ENCODE assay signal across 8 mouse cellular contexts in the genomic region with DNA sequence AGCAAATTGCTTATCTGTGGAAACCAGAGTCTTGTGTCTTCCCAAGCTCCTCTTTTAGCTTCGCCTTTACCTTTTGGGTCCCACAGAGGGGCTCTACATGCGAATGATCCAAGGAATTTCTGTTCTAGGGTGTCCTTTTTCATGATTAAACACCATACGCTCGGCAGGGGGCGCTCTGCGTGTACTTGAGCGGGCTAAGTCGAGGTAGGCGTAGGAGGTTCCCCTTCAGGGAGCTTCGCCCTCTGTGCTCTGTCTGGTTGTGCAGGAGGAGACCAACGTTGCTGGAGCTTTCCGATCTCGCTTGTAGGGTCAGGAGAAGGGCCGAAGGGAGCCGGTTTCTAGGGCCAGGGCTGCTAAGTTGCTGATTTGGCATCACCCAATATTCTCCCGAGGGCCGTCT.
A peak's percentile ranks its signal among the peaks of the same experiment; 100 is the strongest.
DNase-seq lines count a peak whose midpoint lies in the region; ATAC-seq lines count a peak whose summit lies in the region.

No protein-coding gene starts in this region.

- no peak overlapping the region for H3K4me2 ChIP-seq in heart, embryonic 11.5 days
- H3K4me2 ChIP-seq in hindbrain, embryonic 14.5 days (replicated peaks), result no peak overlapping the region
- peak overlapping the region; percentile 32; the same call in 1 of the 2 replicates for H3K4me2 ChIP-seq in stomach, embryonic 16.5 days (ENCODE audit: low read depth, low read length)

- peak; percentile 90 for DNase-seq in heart, adult 11 months
- peak; percentile 34 for DNase-seq in cerebellum, adult 9-11 months
- peak; percentile 41 to 89 for DNase-seq in frontal cortex, adult 2 months (ENCODE audit: extremely low spot score in 1 of 2, low spot score in 1 of 2)
- peak; percentile 80 for DNase-seq in hindbrain, embryonic 14.5 days (ENCODE audit: low spot score)
- peak; percentile 70 to 85 for DNase-seq in layer of hippocampus, postnatal 25 days (ENCODE audit: extremely low spot score in 1 of 2, low spot score in 1 of 2)
- DNase-seq in mesoderm, embryonic 11.5 days (ENCODE audit: low read depth, low spot score), result peak; percentile 82

- WGBS in heart, embryonic 11.5 days (ENCODE audit: insufficient replicate concordance), result 11% methylated on average over 17 of the region's 17 CpGs
- WGBS in hindbrain, embryonic 14.5 days, result 15% methylated on average over 17 of the region's 17 CpGs
- WGBS in stomach, embryonic 16.5 days, result 9% methylated on average over 17 of the region's 17 CpGs

- no peaks in the 10 kb centered on the region for H3K4me1 ChIP-seq in heart, embryonic 11.5 days (ENCODE audit: control insufficient read depth, insufficient read depth, low read length)
- no peaks in the 10 kb centered on the region; the same call in 1 of the 2 replicates for H3K4me1 ChIP-seq in hindbrain, embryonic 14.5 days (replicated peaks; ENCODE audit: control insufficient read depth, insufficient read depth, low read length)
- peaks cover 6% of the 10 kb centered on the region; the same call in 1 of the 2 replicates for H3K4me1 ChIP-seq in stomach, embryonic 16.5 days (ENCODE audit: control insufficient read depth, insufficient read depth, low read length)

- no peak for ATAC-seq in heart, embryonic 11.5 days (replicated peaks; ENCODE audit: insufficient number of reproducible peaks, low FRiP score, low TSS enrichment)
- no peak for ATAC-seq in hindbrain, embryonic 14.5 days (ENCODE audit: low FRiP score)
- ATAC-seq in stomach, embryonic 16.5 days (ENCODE audit: insufficient read depth, low FRiP score), result no peak

- no peak overlapping the region for H3K27ac ChIP-seq in heart, embryonic 11.5 days (ENCODE audit: low read depth, low read length)
- no peak overlapping the region for H3K27ac ChIP-seq in hindbrain, embryonic 14.5 days
- no peak overlapping the region for H3K27ac ChIP-seq in stomach, embryonic 16.5 days (ENCODE audit: low read length)

- H3K27me3 ChIP-seq in heart, embryonic 11.5 days (ENCODE audit: control insufficient read depth, insufficient read depth, low read length), result no peaks in the 10 kb centered on the region; the same call in 1 of the 2 replicates
- H3K27me3 ChIP-seq in hindbrain, embryonic 14.5 days (ENCODE audit: control insufficient read depth, insufficient read depth, low read length), result peaks cover 9% of the 10 kb centered on the region; the same call in 1 of the 2 replicates
- 0 out of 2 replicates have a peak, but pooled peaks cover 5% of the 10 kb centered on the region for H3K27me3 ChIP-seq in stomach, embryonic 16.5 days (ENCODE audit: control insufficient read depth, insufficient read depth, low read length)

- no peaks in the 10 kb centered on the region for H3K9me3 ChIP-seq in heart, embryonic 11.5 days (replicated peaks; ENCODE audit: control insufficient read depth, low read length)
- H3K9me3 ChIP-seq in hindbrain, embryonic 14.5 days (ENCODE audit: control insufficient read depth, low read length), result no peaks in the 10 kb centered on the region
- no peaks in the 10 kb centered on the region for H3K9me3 ChIP-seq in stomach, embryonic 16.5 days (replicated peaks; ENCODE audit: control insufficient read depth, low read length)

- no peak overlapping the region for H3K9ac ChIP-seq in heart, embryonic 11.5 days (ENCODE audit: low read depth, low read length)
- H3K9ac ChIP-seq in hindbrain, embryonic 14.5 days, result no peak overlapping the region
- no peak overlapping the region for H3K9ac ChIP-seq in stomach, embryonic 16.5 days (ENCODE audit: low read length)

- H3K36me3 ChIP-seq in heart, embryonic 11.5 days (ENCODE audit: control insufficient read depth, insufficient read depth, low read length), result no peaks in the 10 kb centered on the region
- H3K36me3 ChIP-seq in hindbrain, embryonic 14.5 days (replicated peaks; ENCODE audit: control insufficient read depth, insufficient read depth), result no peaks in the 10 kb centered on the region
- H3K36me3 ChIP-seq in stomach, embryonic 16.5 days (ENCODE audit: control insufficient read depth, insufficient read depth, low read length), result no peaks in the 10 kb centered on the region

- H3K4me3 ChIP-seq in heart, embryonic 11.5 days (ENCODE audit: low read depth, low read length), result no peak overlapping the region
- no peak overlapping the region for H3K4me3 ChIP-seq in hindbrain, embryonic 14.5 days (replicated peaks; ENCODE audit: low read length)
- no peak overlapping the region for H3K4me3 ChIP-seq in stomach, embryonic 16.5 days (replicated peaks; ENCODE audit: low read length)

Comparison
In these comparisons a context has a peak if more than half of its experiments do, and no peak if none do; other contexts are left out.
1. DNase-seq: peak in every context shown above with its lines; median percentile 90 in heart, adult 11 months; 82 in mesoderm, embryonic 11.5 days; 80 in hindbrain, embryonic 14.5 days; 78 in layer of hippocampus, postnatal 25 days; 65 in frontal cortex, adult 2 months; 34 in cerebellum, adult 9-11 months.